Mouse (Mus musculus) lung, embryonic 14.5 days (tissue): ENCODE results near the gene 9630041A04Rik. TPM values are rescaled to one million over a fixed set of nuclear protein-coding genes. Genes with fewer than 3 reads are reported as not detected.

Experiments used
- ATAC-seq: fragments of 200-750 bp; cut with Nextera tagmentation; 2 replicates; pipeline ENCODE4 v1.8.0; 2017; ENCODE audit warnings: mild to moderate bottlenecking, moderate TSS enrichment, moderate library complexity; ENCODE audit not compliant: insufficient read depth
- DNase-seq: peaks from one replicate; pipeline ENCODE4 v3.0.0-alpha.2; 2015
- H3K27ac ChIP-seq: fragments of 300-500 bp; sonication (generic); 2 replicates; pipeline ENCODE4 v1.5.1; 2014; ENCODE audit warnings: low read depth, mild to moderate bottlenecking, moderate library complexity
- H3K27me3 ChIP-seq: fragments of 300-500 bp; sonication (generic); 2 replicates; pipeline ENCODE4 v1.6.1; 2014; ENCODE audit warnings: low read length, control low read depth; ENCODE audit not compliant: insufficient read depth
- H3K36me3 ChIP-seq: fragments of 300-500 bp; sonication (generic); 2 replicates; pipeline ENCODE4 v1.6.1; 2014; ENCODE audit warnings: control low read depth; ENCODE audit not compliant: insufficient read depth
- H3K4me1 ChIP-seq: fragments of 300-500 bp; sonication (generic); 2 replicates; pipeline ENCODE4 v1.6.1; 2014; ENCODE audit warnings: antibody characterized with exemption, control low read depth; ENCODE audit not compliant: insufficient read depth
- H3K4me2 ChIP-seq: fragments of 300-500 bp; sonication (generic); 2 replicates; pipeline ENCODE4 v1.6.1; 2014; ENCODE audit warnings: mild to moderate bottlenecking
- H3K4me3 ChIP-seq: fragments of 300-500 bp; sonication (generic); 2 replicates; pipeline ENCODE4 v1.5.1; 2014; ENCODE audit warnings: low read depth, low read length
- H3K9ac ChIP-seq: fragments of 300-500 bp; sonication (generic); 2 replicates; pipeline ENCODE4 v1.6.1; 2014
- H3K9me3 ChIP-seq: fragments of 300-500 bp; sonication (generic); 2 replicates; pipeline ENCODE4 v1.6.1; 2016; ENCODE audit warnings: low read depth, low read length, control low read depth
- CTCF ChIP-seq: IDR thresholded peaks from 2 replicates; pipeline ENCODE4 v1.5.1; 2016; ENCODE audit warnings: antibody characterized with exemption, low read depth
- WGBS: fragments of 180-500 bp; shearing (Covaris S2); extraction: QIAGEN DNeasy Blood & Tissue Kit; methylation state at CpG from one replicate; pipeline ENCODE4 v1.1.7; 2014; 5-methylcytosine and 5-hydroxymethylcytosine counted together
- polyA plus RNA-seq: library from polyadenylated mRNA; unstranded; fragments of >200 nt; fragmentation: Nextera tagmentation; extraction: Ambion mirVana; gene quantifications from 2 replicates; pipeline ENCODE4 v1.2.1, GENCODE M21; 2014

The 9630041A04Rik gene
- polyA plus RNA-seq, 1 experiment from 2014 or later: 0.24 TPM

DNA sequence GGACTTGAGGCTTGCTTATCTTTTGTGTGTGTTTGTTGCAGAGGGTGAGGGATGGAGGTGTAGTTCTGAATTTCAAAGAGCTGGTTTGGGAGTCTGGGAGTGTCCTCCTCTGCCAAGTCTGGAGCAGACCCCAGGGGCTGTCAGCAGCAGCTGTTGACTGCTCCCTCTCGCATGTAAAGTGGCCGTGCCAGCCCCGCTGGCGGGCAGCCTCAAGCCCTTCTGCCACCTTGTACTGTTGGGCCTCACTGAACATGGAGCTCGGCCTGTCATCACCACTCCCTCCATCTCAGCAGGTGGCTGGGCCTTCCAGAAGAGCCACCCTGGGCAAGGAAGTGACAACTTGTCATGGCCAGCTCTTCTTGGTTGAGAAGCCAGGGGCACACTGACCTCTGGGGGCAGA lies 77.4 kb downstream of the 9630041A04Rik start:
- no peak for TF ChIP-seq CTCF
- Histone ChIP-seq H3K27me3 (no peaks in the 10 kb centered on the region), H3K4me3 (no peak overlapping the region), H3K36me3 (no peaks in the 10 kb centered on the region), H3K4me1 (no peaks in the 10 kb centered on the region; the same call in 1 of the 2 replicates), H3K9ac (no peak overlapping the region), H3K4me2 (no peak overlapping the region), H3K9me3 (no peaks in the 10 kb centered on the region), H3K27ac (no peak overlapping the region)
- DNase-seq: no peak
- no peak for ATAC-seq
- WGBS: 57% methylated on average over 5 of the region's 5 CpGs

DNA sequence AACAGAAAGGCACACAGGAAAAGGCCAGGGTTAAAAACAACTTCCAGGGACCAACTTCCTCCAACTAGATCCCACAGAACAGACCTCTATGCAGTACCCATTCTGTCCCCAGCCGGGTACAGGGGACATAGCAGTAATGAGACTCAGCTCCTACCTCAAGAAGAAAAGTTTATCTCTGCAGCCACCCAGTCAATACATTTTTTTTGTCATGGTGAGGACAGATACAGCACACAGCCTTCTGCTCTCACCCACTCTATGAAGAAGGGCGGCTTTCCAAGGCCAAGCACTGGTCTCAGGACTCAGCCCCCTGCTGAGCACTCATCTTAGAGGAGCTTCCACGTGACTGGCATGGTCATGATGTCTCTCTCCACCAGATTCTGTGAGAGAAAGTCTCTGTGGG lies 78.5 kb downstream of the 9630041A04Rik start:
- Histone ChIP-seq H3K4me2 (no peak overlapping the region), H3K4me1 (no peaks in the 10 kb centered on the region; the same call in 1 of the 2 replicates), H3K4me3 (no peak overlapping the region), H3K27ac (no peak overlapping the region), H3K36me3 (no peaks in the 10 kb centered on the region), H3K27me3 (no peaks in the 10 kb centered on the region), H3K9ac (no peak overlapping the region), H3K9me3 (no peaks in the 10 kb centered on the region)
- TF ChIP-seq CTCF: no peak
- no peak for ATAC-seq
- WGBS: 61% methylated on average over 3 of the region's 3 CpGs
- DNase-seq: no peak

DNA sequence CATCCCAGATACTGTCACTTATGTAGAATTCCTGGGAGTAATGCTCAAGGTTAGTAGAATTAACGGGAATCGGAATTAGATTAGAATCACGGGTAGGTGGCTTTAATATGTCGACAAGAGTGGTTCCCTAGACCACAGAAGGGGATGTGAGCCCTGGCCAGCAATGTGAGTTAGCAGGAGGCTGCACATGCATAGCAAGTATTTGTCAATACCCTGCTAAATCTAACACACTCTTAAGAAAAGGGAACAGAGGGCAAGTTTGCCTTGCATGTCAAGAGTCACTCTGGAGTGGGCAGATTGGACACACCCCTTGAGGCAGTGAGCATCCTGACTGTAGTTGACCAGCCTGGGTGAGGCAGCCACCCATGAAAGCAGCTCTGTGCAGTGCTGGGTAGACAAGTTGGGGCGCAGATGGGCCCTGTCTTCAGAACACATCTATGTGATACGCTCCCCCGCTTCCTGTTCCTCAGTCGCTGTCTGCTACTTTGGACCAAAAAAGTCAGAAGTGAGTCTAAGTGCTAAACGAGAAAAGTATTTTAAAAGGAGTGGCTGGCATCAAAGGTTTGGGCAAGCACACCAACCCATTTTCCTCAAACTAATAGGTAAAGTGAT lies 80.5 kb downstream of the 9630041A04Rik start:
- Histone ChIP-seq H3K27me3 (no peaks in the 10 kb centered on the region), H3K36me3 (no peaks in the 10 kb centered on the region), H3K9me3 (no peaks in the 10 kb centered on the region), H3K4me1 (no peaks in the 10 kb centered on the region; the same call in 1 of the 2 replicates), H3K4me3 (no peak overlapping the region), H3K9ac (no peak overlapping the region), H3K4me2 (no peak overlapping the region), H3K27ac (no peak overlapping the region)
- ATAC-seq (no peak), DNase-seq (no peak)
- TF ChIP-seq CTCF: no peak
- 77% methylated on average over 9 of the region's 9 CpGs for WGBS

DNA sequence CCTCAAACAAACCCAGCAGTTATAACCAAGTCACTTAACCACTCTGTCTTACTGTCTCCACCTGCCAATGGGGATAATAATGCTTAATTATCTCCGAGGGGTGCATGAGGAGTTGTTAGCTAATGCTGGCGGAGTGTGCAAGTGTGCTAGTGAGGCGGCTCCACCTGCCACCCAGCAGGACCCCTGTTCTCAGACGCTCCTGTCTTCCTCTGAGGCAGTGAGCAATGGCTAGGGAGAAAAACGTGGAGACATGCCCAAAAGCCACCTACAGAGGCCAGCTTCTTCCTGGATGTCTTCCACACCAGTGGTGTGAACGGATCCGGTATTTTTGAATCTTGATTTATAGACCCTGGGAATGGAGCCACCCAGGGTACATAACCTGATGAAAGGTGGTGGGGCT lies 83.7 kb downstream of the 9630041A04Rik start:
- no peak overlapping the region for H3K4me3 ChIP-seq
- H3K36me3 ChIP-seq: no peaks in the 10 kb centered on the region
- ATAC-seq: no peak
- no peak for DNase-seq
- no peak overlapping the region for H3K27ac ChIP-seq
- no peak overlapping the region for H3K4me2 ChIP-seq
- no peaks in the 10 kb centered on the region for H3K9me3 ChIP-seq
- H3K27me3 ChIP-seq: no peaks in the 10 kb centered on the region
- H3K4me1 ChIP-seq: no peaks in the 10 kb centered on the region; the same call in 1 of the 2 replicates
- 58% methylated on average over 7 of the region's 7 CpGs for WGBS
- no peak overlapping the region for H3K9ac ChIP-seq
- no peak for TF ChIP-seq CTCF

DNA sequence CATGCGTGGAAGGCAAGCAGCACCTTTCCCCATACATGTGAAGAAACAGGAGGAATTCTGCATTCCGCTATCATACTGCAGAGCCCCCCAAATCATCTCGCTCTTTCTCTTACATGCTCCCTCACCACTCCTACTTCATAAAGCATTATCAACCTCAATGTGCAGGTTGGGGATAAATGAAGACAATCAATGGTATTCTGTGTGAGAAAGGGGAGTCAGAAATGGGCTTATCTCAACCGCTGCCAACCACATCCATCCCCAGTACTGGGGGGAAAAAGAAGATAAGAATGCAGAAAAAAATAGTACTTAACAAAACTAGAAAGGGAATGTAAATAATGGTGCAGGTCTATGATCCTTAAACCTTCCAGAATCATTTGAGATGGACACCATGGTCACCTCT lies 84.2 kb downstream of the 9630041A04Rik start:
- Histone ChIP-seq H3K36me3 (no peaks in the 10 kb centered on the region), H3K27ac (no peak overlapping the region), H3K4me2 (no peak overlapping the region), H3K4me1 (no peaks in the 10 kb centered on the region; the same call in 1 of the 2 replicates), H3K9ac (no peak overlapping the region), H3K9me3 (no peaks in the 10 kb centered on the region), H3K27me3 (no peaks in the 10 kb centered on the region), H3K4me3 (no peak overlapping the region)
- WGBS: 84% methylated on average over 4 of the region's 4 CpGs
- no peak for DNase-seq
- no peak for TF ChIP-seq CTCF
- ATAC-seq: no peak

DNA sequence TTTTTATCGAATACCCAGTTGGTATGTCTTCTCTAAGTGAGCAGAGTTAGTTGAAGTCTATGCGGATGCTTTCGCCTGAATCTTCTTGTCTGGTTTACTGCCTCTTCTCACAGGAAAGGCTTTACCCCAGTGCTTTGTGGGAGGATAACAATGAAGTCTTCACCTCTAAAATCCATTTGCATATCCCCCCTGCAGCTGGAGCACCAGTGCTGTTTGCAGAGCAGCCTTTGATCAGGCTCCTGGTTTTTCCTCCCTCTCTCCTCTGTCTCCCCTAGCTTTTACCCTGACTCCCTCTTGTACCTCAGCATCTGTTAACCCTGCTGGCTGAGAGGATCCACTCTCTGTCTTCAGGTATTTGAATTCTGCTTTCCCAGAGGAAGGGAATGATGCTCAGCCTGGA lies 88.5 kb downstream of the 9630041A04Rik start:
- Histone ChIP-seq H3K9ac (no peak overlapping the region), H3K4me1 (no peaks in the 10 kb centered on the region), H3K36me3 (no peaks in the 10 kb centered on the region), H3K27me3 (no peaks in the 10 kb centered on the region), H3K4me2 (no peak overlapping the region), H3K9me3 (no peaks in the 10 kb centered on the region), H3K27ac (no peak overlapping the region), H3K4me3 (no peak overlapping the region)
- ATAC-seq (no peak), DNase-seq (no peak)
- WGBS: 36% methylated on average over 3 of the region's 3 CpGs
- no peak for TF ChIP-seq CTCF

DNA sequence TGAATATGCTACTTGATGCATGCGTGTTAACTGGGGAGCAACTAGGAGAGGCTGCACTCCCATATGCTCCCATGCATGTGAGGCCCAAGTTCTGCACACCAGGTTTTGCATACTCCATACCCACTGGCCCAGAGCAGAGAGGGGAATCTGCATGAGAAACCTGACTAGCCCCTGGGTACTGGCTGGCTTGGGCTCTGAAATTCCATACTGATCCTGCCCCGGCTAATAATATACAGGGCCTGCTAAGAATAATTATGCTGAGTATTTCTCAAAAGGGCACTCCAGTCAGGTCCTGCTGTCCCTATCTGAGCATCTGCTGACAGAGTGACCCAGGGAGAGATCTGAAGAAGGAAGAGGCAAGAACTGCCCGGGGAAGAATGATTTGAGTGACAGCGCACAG lies 92.9 kb downstream of the 9630041A04Rik start:
- DNase-seq: no peak
- no peak for TF ChIP-seq CTCF
- Histone ChIP-seq H3K9ac (no peak overlapping the region), H3K4me3 (no peak overlapping the region), H3K27ac (no peak overlapping the region), H3K9me3 (no peaks in the 10 kb centered on the region), H3K4me1 (no peaks in the 10 kb centered on the region), H3K36me3 (no peaks in the 10 kb centered on the region), H3K4me2 (no peak overlapping the region), H3K27me3 (no peaks in the 10 kb centered on the region)
- WGBS: 83% methylated on average over 4 of the region's 4 CpGs
- ATAC-seq: no peak
